Mouse (Mus musculus): ENCODE data around the gene 4933424G06Rik. TPM values are rescaled to one million over a fixed set of nuclear protein-coding genes. Genes with fewer than 3 reads are reported as not detected.
A peak's percentile ranks its signal among the peaks of the same experiment; 100 is the strongest.

4933424G06Rik gene
- total and polyA plus RNA-seq, 2 experiments from 2014 or later, result 0.81 TPM; not detected in 1

GRCm38 (mm10) chr1:36683810-36684467 lies 26.0 kb upstream of the 4933424G06Rik start:
- Histone ChIP-seq H3K27me3 (ENCODE audit: insufficient read depth, low read length) (no peaks in the 10 kb centered on the region), H3K36me3 (ENCODE audit: insufficient read depth, low read length) (no peaks in the 10 kb centered on the region)
- peak; percentile 76; the same call in 1 of the 2 replicates for ATAC-seq (ENCODE audit: low FRiP score)

DNA sequence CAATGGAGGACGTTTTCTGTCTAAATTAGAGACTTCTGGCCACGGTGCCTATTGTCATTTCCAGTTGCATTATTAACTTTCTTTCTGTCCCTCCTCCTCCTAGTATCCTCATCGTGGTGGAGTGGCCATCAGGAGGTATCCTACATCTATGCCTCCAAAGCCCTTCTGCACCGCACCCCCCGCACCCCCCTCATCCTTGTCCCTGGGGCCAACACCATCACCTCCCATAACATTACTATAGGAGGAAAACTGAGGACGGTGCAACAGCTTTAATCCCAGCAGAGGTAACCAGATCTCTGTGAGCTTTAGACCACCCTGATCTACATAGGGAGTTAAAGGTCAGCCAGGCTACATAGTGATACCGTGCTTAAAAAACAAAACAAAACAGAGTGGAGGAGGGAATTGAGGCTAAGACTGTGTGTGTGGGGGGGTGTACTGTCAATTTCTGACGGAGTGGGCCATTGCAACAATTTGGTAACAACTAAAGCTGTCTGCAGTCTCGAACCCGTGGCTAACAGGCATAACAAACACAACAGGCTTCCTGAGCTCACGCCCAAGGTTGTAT lies 19.2 kb upstream of the 4933424G06Rik start:
- no peak for DNase-seq (ENCODE audit: low spot score)
- 64% methylated on average over 11 of the region's 11 CpGs for WGBS
- TF ChIP-seq CTCF (IDR thresholded peaks at IDR 0.05), result no peak
- H3K4me1 ChIP-seq (ENCODE audit: insufficient read depth, low read length), result peaks cover 4% of the 10 kb centered on the region; the same call in 1 of the 2 replicates
- peaks cover 10% of the 10 kb centered on the region for H3K36me3 ChIP-seq (ENCODE audit: insufficient read depth, low read length)
- peak overlapping the region; percentile 2; the same call in 1 of the 2 replicates for H3K27ac ChIP-seq (ENCODE audit: low read depth, low read length)
- H3K4me2 ChIP-seq (ENCODE audit: low read depth, low read length, poor library complexity, severe bottlenecking), result peak overlapping the region; percentile 83
- no peaks in the 10 kb centered on the region for H3K9me3 ChIP-seq (ENCODE audit: low read length)
- H3K27me3 ChIP-seq (ENCODE audit: insufficient read depth, low read length), result no peaks in the 10 kb centered on the region
- H3K4me3 ChIP-seq (ENCODE audit: low read depth, low read length), result peak overlapping the region; percentile 82
- ATAC-seq (ENCODE audit: low FRiP score), result peak; percentile 4; the same call in 1 of the 2 replicates
- H3K9ac ChIP-seq (replicated peaks; ENCODE audit: low read length, poor library complexity, severe bottlenecking), result peak overlapping the region; percentile 2; the same call in 1 of the 2 replicates

More at GRCm38 (mm10) chr1:36683810-36684467, 26.0 kb upstream of the 4933424G06Rik start:
- Histone ChIP-seq H3K4me1 (ENCODE audit: insufficient read depth, low read length) (no peaks in the 10 kb centered on the region), H3K4me3 (ENCODE audit: low read depth, low read length) (no peak overlapping the region), H3K4me2 (ENCODE audit: low read depth, low read length, poor library complexity, severe bottlenecking) (no peak overlapping the region), H3K9ac (replicated peaks; ENCODE audit: low read length, poor library complexity, severe bottlenecking) (no peak overlapping the region), H3K9me3 (ENCODE audit: low read length) (no peaks in the 10 kb centered on the region), H3K27ac (ENCODE audit: low read depth, low read length) (no peak overlapping the region)
- peak; percentile 94 for TF ChIP-seq CTCF (IDR thresholded peaks at IDR 0.05)
- 9% methylated on average over 13 of the region's 13 CpGs for WGBS
- peak; percentile 96 for DNase-seq (ENCODE audit: low spot score)

- ATAC-seq (ENCODE audit: low FRiP score) (peak; percentile 94), DNase-seq (ENCODE audit: low spot score) (peak; percentile 99)
- Histone ChIP-seq H3K9me3 (ENCODE audit: low read length) (no peaks in the 10 kb centered on the region), H3K9ac (replicated peaks; ENCODE audit: low read length, poor library complexity, severe bottlenecking) (peak within 1 kb of the TSS; percentile 93), H3K27ac (ENCODE audit: low read depth, low read length) (peak within 1 kb of the TSS; percentile 65; the same call in 1 of the 2 replicates), H3K4me1 (ENCODE audit: insufficient read depth, low read length) (peaks cover 4% of the 10 kb centered on the region; the same call in 1 of the 2 replicates), H3K36me3 (ENCODE audit: insufficient read depth, low read length) (peaks cover 10% of the 10 kb centered on the region), H3K4me2 (ENCODE audit: low read depth, low read length, poor library complexity, severe bottlenecking) (peak within 1 kb of the TSS; percentile 83), H3K27me3 (ENCODE audit: insufficient read depth, low read length) (no peaks in the 10 kb centered on the region), H3K4me3 (ENCODE audit: low read depth, low read length) (peak within 1 kb of the TSS; percentile 82)
- 1% methylated on average over 63 of the region's 68 CpGs for WGBS
- no peak; the same call in 1 of the 2 replicates for TF ChIP-seq CTCF (IDR thresholded peaks at IDR 0.05)
These were observed 18.4 kb upstream of the 4933424G06Rik start, which contains the start of gene Cox5b for GRCm38 (mm10) chr1:36691271-36692155. Gene Cox5b (plus strand): TSS chr1:36691449.

DNA sequence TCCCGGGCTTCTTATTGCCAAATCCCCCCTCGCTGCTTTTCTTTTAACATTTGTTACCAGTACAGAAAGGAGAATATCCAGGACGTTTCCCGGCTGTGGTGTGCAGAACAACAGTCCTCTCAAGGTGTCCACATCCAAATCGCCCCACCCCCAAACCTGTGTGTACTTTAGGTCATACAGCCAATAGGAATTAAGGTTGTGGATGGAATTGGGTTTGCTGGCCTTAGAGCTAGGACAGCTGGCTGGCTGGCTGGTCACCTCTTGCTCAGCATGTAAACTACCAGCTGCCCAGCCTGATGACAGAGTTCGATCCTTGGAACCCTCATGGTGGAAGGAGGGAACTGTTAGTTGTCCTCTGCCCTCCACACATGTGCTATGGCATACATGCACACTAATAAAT lies 15.1 kb upstream of the 4933424G06Rik start:
- Histone ChIP-seq H3K4me1 (ENCODE audit: insufficient read depth, low read length) (peaks cover 4% of the 10 kb centered on the region; the same call in 1 of the 2 replicates), H3K4me3 (ENCODE audit: low read depth, low read length) (no peak overlapping the region), H3K27ac (ENCODE audit: low read depth, low read length) (no peak overlapping the region), H3K27me3 (ENCODE audit: insufficient read depth, low read length) (no peaks in the 10 kb centered on the region), H3K36me3 (ENCODE audit: insufficient read depth, low read length) (peaks cover 25% of the 10 kb centered on the region), H3K9ac (replicated peaks; ENCODE audit: low read length, poor library complexity, severe bottlenecking) (no peak overlapping the region), H3K4me2 (ENCODE audit: low read depth, low read length, poor library complexity, severe bottlenecking) (no peak overlapping the region), H3K9me3 (ENCODE audit: low read length) (no peaks in the 10 kb centered on the region)
- no peak for ATAC-seq (ENCODE audit: low FRiP score)
- DNase-seq (ENCODE audit: low spot score), result no peak
- 91% methylated on average over 6 of the region's 6 CpGs for WGBS
- no peak for TF ChIP-seq CTCF (IDR thresholded peaks at IDR 0.05)

GRCm38 (mm10) chr1:36696411-36696810 lies 13.5 kb upstream of the 4933424G06Rik start:
- H3K9ac ChIP-seq (replicated peaks; ENCODE audit: low read length, poor library complexity, severe bottlenecking), result no peak overlapping the region
- no peak for DNase-seq (ENCODE audit: low spot score)
- no peaks in the 10 kb centered on the region for H3K27me3 ChIP-seq (ENCODE audit: insufficient read depth, low read length)
- TF ChIP-seq CTCF (IDR thresholded peaks at IDR 0.05), result peak; percentile 60
- peaks cover 4% of the 10 kb centered on the region; the same call in 1 of the 2 replicates for H3K4me1 ChIP-seq (ENCODE audit: insufficient read depth, low read length)
- H3K27ac ChIP-seq (ENCODE audit: low read depth, low read length), result no peak overlapping the region
- peaks cover 38% of the 10 kb centered on the region for H3K36me3 ChIP-seq (ENCODE audit: insufficient read depth, low read length)
- ATAC-seq (ENCODE audit: low FRiP score), result no peak
- H3K4me3 ChIP-seq (ENCODE audit: low read depth, low read length), result no peak overlapping the region
- 67% methylated on average over 6 of the region's 6 CpGs for WGBS
- no peaks in the 10 kb centered on the region for H3K9me3 ChIP-seq (ENCODE audit: low read length)
- H3K4me2 ChIP-seq (ENCODE audit: low read depth, low read length, poor library complexity, severe bottlenecking), result no peak overlapping the region
